Mouse (Mus musculus) CH12.LX (cell line): ENCODE data around the gene Rpl41.

Experiments used
- CTCF ChIP-seq, 2 experiments: IDR thresholded peaks in 1 of 2; conservative IDR thresholded peaks in 1 of 2; 2 replicates each; pipeline ENCODE4 v1.5.1; 2011 to 2012; ENCODE audit warnings: low read depth in 2 of 2, low read length in 2 of 2, improper control_type of control experiment in 1 of 2, inconsistent platforms in 1 of 2, mild to moderate bottlenecking in 1 of 2, moderate library complexity in 1 of 2
- ELF1 ChIP-seq: IDR thresholded peaks from 2 replicates; pipeline ENCODE4 v1.6.1; 2014; ENCODE audit warnings: low read depth, mild to moderate bottlenecking, inconsistent platforms, low read length, improper control_type of control experiment
- HCFC1 ChIP-seq: IDR thresholded peaks from 2 replicates; pipeline ENCODE4 v1.6.1; 2012; ENCODE audit warnings: low read depth, mild to moderate bottlenecking, inconsistent platforms, low read length, improper control_type of control experiment
- JUND ChIP-seq: conservative IDR thresholded peaks from 2 replicates; pipeline ENCODE4 v1.6.1; 2011; ENCODE audit warnings: low read depth, low read length, improper control_type of control experiment
- MEF2A ChIP-seq: IDR thresholded peaks from 2 replicates; pipeline ENCODE4 v1.6.1; 2014; ENCODE audit warnings: low read depth, mild to moderate bottlenecking, inconsistent platforms, low read length, improper control_type of control experiment, borderline replicate concordance
- RCOR1 ChIP-seq: conservative IDR thresholded peaks from 2 replicates; pipeline ENCODE4 v1.6.1; 2012; ENCODE audit warnings: low read depth, mild to moderate bottlenecking, inconsistent platforms, low read length, improper control_type of control experiment
- TCF12 ChIP-seq: IDR thresholded peaks from 2 replicates; pipeline ENCODE4 v1.6.1; 2014; ENCODE audit warnings: low read depth, mild to moderate bottlenecking, inconsistent platforms, low read length, improper control_type of control experiment
- USF2 ChIP-seq: conservative IDR thresholded peaks from 2 replicates; pipeline ENCODE4 v1.6.1; 2011; ENCODE audit warnings: low read depth, low read length, improper control_type of control experiment
- ZMIZ1 ChIP-seq: IDR thresholded peaks from 2 replicates; pipeline ENCODE4 v1.6.1; 2012; ENCODE audit warnings: low read depth, mild to moderate bottlenecking, inconsistent platforms, low read length, improper control_type of control experiment

DNA sequence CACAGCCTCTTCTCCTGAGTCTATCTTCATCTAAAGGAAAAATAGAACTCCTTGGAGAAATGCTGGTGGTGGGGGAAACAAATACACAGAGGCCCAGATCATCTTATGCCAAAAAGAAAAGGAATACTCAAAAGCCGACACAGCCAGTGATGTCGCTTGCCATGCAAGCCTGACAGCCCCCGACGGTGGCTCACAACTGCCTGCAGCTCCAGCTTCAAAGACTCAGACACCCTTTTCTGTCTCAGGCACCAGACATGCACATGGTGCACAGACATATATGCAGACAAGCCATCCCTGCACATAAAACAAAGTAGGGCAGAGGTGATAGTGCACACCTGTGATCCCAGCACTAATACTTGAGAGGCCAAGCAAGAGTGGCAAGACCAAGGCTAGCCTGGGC lies 30.6 kb upstream of the Rpl41 start:
- TF ChIP-seq JUND (no peak), ZMIZ1 (no peak), CTCF (conservative IDR thresholded peaks at IDR 0.05 in 1 of 2, IDR thresholded peaks at IDR 0.05 in 1 of 2; ENCODE audit: low read depth in 2 of 2, low read length in 2 of 2) (no peak), RCOR1 (no peak), USF2 (no peak), ELF1 (no peak), TCF12 (no peak), MEF2A (no peak), HCFC1 (no peak)
